Mouse (Mus musculus) liver, adult 2 months (tissue): Measurements from ENCODE around the gene Tubal3.

ENCODE experiments used
- CTCF ChIP-seq: fragments of 200-500 bp; IDR thresholded peaks from 2 replicates; pipeline ENCODE4 v1.5.1; 2011; ENCODE audit warnings: low read depth, low read length, control low read depth
- POLR2A ChIP-seq: fragments of 200-500 bp; IDR thresholded peaks from 2 replicates; pipeline ENCODE4 v1.6.1; 2011; ENCODE audit warnings: low read length, control low read depth; ENCODE audit not compliant: insufficient read depth; ENCODE audit errors: extremely low read depth

DNA sequence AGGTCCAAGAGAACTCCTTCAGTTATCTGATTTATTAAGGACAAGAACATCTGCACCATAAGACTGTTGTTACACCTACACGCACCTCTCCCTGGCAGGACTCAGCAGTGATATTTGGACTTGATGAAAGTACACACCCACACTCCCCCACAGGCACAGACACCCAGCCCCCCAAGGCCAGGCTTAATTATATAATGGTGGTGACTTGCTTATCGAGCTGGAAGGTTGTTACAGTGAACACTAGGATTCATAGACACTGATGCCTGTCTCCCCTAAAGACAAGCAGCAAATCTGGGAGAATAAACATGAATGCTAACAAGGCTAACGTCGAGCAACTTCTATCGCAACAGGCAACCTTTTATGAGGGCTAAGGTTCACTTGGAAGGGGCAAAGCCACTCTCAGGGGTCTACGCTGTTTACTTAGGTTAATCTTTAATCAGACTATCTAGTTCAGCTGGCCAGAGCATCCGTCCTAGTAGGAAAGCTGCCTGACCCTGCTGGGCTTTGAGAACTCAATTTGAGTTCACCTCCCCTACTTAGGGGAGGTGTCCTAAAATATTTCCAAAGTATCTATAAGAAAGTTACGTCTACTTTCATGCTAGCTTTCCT, 26.5 kb upstream of the Tubal3 start:
- TF ChIP-seq POLR2A (no peak), CTCF (no peak)
